Mouse (Mus musculus): ENCODE data around the gene Qsox2. TPM values are rescaled to one million over a fixed set of nuclear protein-coding genes. Genes with fewer than 3 reads are reported as not detected.

Gene Qsox2
- 1 to 10 TPM; 8.5 to 9.9 TPM for total RNA-seq (2023)

GRCm38 (mm10) chr2:26237290-26237782, at the start of gene Qsox2:
Gene Qsox2 (minus strand): TSS chr2:26237525.

GRCm38 (mm10) chr2:26208126-26208789, 29.1 kb downstream of the Qsox2 start, which contains the start of gene Lhx3:
Gene Lhx3 (minus strand): TSS chr2:26208289.

Other genes with a start within 250 kb of the Qsox2 start
- 10 to 100 TPM; 30.4 to 34.8 TPM for gene Ubac1, start 215.8 kb downstream of the Qsox2 start, total RNA-seq (2023)
- 1 to 10 TPM; 6.3 to 7.3 TPM for gene Nacc2, start 114.3 kb downstream of the Qsox2 start, total RNA-seq (2023)
- gene Lhx3, start 29.2 kb downstream of the Qsox2 start, total RNA-seq (2023): not detected
- not detected for gene Ccdc187, start 57.0 kb upstream of the Qsox2 start, total RNA-seq (2023)
- 10 to 100 TPM; 21.7 to 24.7 TPM for gene Gpsm1, start 78.0 kb upstream of the Qsox2 start, total RNA-seq (2023)
- 10 to 100 TPM in 1 of 2 experiments, 1 to 10 TPM in 1; 9.6 to 11.1 TPM for gene Dnlz, start 114.6 kb upstream of the Qsox2 start, total RNA-seq (2023)
- 1 to 10 TPM; 2.8 to 5.5 TPM for gene Card9, start 123.4 kb upstream of the Qsox2 start, total RNA-seq (2023)
- 100 to 1,000 TPM; 109 to 121 TPM for gene Snapc4, start 143.1 kb upstream of the Qsox2 start, total RNA-seq (2023)
- 100 to 1,000 TPM; 149 to 153 TPM for gene Entr1, start 151.8 kb upstream of the Qsox2 start, total RNA-seq (2023)
- gene Pmpca, start 151.8 kb upstream of the Qsox2 start, total RNA-seq (2023): 10 to 100 TPM; 80.7 to 86.7 TPM
- 10 to 100 TPM; 33.3 to 36.9 TPM for gene Inpp5e, start 171.7 kb upstream of the Qsox2 start, total RNA-seq (2023)
- gene Sec16a, start 207.7 kb upstream of the Qsox2 start, total RNA-seq (2023): 10 to 100 TPM; 79.3 to 91.7 TPM